Mouse (Mus musculus): ENCODE results near the gene Pald1.
A peak's percentile ranks its signal among the peaks of the same experiment; 100 is the strongest.

The Pald1 gene

DNA sequence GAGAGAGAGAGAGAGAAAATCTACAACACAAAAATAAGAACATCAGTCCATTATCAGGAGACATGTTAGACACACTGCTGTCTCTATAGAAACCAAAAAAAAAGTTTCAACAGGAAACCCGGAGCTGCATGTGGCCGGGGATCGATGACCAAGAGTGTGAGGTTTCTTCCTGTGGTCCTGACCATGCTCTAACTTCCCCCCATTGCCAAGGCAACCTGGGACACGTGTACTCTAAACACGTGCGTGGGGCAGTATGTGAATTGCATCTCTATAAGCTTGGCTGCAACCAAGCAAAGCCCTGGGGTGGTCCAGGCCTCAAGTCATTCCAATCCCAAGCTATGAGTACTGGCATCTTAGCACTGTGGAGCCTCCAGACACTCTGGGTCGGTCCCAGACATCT is 48.8 kb downstream of the Pald1 start:
- DNase-seq (ENCODE audit: low read depth, low spot score) = no peak

DNA sequence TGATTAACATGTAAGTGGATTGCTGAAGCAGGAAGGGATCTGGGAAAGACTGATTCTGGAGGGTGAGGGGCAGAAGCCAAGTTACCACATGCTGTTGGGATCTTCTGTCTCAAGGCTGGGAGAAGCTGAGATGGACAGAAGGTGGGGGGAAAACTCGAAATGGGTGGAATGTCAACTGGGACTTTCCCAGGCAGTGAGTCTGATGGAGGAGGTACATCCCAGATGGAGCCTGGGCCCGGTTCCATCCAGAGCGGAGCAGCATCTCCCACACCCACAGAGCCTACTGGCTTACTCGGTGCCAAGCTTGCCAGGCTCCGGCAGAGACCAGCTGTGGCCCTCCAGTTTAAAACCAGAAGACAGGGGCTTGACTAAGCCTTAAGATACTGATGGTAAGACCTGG is 52.3 kb downstream of the Pald1 start:
- no peak for DNase-seq (ENCODE audit: low read depth, low spot score)

DNA sequence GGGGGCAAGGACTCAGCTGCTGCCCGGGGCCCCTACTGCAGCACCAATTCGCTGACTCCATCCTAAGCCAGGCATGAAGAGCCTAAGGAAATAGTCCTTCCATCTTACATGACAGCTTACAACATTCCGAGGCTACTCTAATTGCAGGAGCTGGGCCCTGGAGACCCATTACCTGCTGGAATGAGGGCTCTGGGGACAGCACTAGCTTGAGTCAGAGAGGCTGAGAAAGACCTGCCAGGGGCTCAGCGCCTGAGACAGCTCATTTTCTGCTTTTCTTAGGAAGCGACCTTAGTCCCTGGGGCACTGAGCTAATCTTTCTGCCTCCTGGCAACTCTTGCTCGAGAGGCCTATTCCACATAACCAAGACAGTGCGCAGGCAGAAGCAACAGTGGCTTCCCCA is 54.4 kb downstream of the Pald1 start:
- DNase-seq (ENCODE audit: low read depth, low spot score) = no peak

DNA sequence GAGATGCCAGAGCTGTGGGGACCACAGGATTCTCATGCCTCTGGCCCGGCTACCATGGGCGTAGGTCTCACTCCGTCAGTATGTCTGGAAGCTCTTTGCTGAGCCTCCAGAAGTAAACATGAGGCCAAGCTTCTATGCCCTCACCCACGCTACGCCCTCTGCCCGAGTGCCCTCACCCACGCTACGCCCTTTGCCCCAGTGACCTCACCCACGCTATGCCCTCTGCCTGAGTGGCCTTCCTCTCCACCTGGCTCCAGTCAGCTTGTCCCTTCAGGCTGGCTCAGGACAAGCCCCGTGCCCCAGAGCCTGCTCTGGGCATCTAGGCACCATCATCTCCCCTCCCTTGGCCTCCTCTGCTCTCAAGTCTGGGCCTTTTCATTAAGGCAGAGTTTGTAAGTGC is 55.8 kb downstream of the Pald1 start:
- no peak for DNase-seq (ENCODE audit: low read depth, low spot score)

DNA sequence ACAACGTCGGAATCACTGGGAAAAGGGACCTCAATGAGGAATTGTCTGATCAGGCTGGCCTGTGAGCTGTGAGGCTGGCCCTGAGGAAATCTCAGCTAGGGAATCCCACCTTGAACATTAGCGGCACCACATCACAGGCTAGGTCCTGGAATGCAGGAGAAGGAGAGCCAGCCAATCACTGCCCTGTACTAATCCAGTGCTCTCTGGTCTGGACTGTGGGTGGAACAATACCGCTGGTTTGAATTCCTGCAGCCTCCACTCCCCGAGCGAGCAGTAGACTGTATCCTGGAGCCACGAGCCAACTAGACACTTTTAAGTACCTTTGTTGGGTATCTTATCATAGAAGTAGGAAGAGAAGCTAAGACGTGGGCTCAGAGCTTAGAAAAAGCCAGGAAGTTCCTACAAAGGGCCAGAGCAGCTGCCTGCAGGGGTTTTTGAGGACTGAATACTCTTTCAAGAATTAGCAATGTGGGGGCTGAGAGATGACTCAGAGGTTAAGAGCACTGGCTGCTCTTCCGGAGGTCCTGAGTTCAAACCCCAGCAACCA is 57.5 kb downstream of the Pald1 start:
- peak; percentile 94 for DNase-seq (ENCODE audit: low read depth, low spot score)

DNA sequence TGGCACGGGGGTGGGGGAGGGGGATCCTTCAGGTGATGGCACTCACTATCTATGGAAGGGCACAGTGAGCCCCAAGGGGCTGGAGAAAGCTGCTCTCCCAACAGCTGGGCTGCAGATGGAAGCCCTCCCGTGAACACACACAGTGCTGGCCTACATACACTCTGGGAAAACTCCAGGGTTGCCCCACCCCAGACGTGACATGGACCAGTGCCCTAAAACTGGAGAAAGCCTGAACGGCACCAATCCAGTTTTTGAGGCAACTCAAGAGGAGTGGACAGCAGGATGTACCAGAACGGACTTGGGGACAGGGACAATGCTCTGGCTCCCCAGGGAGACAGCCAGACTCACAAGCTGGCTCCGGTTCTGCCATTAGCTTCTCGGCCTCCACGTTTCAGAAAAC is 58.6 kb downstream of the Pald1 start:
- no peak for DNase-seq (ENCODE audit: low read depth, low spot score)

DNA sequence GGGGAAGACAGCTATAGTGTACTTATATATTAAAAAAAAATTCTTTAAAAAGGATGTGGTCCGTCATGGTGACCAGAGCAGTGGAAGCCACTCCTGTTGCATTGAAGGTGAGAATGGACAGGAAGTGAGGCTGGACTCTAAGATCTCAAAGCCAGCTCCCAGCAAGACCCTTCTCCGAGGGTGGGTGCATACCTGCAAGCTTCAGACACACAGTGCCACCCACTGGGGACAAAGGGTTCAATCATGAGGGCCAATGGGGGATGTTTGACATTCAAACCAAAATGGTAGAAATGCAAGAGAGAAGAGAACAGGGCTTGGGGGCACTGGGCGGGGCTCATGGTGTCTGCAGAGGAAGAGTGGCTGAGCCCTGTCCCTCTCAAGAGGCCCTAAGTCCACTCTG is 64.8 kb downstream of the Pald1 start:
- DNase-seq (ENCODE audit: low read depth, low spot score) = peak; percentile 31

DNA sequence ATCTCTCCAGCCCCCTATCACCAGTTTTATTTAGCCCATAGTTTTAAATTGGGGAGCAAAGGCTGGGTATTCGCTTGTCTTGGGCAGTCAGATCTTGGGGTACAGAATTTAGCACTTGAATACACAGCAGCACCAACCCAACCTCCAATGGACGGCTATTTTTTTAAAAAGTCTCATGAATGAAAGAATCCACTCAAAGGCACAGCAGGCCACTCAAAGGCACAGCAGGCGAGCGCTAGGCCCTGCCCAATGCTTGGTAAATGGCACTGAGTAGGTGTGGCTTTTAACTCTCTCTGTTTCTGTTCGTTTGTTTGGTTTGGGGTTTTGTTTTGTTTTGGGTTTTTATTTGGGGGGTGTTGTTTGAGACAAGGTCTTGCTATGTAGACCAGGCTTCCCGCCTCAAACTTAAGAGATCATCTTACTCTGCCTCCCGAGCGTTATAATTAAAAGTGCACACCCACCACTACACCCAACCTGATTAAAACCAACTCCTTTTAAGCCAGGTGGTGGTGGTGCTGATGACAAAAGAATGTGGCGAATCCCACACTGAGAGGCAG is 67.9 kb downstream of the Pald1 start:
- peak; percentile 96 for DNase-seq (ENCODE audit: low read depth, low spot score)

DNA sequence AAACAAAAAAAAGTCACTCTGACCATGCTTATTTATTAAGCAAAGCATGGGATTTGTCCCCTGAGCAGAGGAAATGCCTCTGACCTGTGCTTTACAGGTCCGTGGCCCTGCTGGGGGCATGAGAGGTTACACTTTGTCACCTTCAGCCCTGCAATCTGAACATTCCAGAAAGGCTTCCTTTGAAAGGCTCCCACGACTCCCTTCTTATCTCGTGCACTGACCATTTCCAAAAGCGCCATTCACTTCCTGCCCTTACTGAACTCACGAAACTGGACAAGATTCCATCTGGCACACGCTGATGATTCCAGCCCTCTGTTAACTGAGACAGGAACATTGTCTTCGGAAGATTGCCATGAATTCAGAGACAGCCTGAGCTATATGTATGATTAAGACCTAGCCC is 69.6 kb downstream of the Pald1 start:
- DNase-seq (ENCODE audit: low read depth, low spot score) = no peak

DNA sequence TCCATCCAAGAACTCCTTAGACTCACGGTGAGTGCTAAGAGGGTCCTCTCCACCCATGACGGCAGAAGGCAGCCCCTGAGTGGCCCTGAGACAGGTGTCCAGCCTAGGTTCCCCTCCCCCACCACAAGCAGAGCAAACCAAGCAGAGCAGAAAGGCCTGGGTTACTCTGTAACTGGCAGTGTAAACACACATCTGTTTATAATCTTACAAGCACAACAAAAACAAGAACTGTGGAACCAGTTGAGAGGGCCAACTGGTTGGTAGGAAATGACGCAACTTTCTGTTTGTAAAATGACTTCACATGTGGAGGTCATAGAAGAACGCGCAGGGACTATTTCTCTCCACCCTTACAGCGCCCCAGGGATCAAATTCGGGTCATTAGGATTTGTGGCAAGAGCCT is 70.6 kb downstream of the Pald1 start:
- DNase-seq (ENCODE audit: low read depth, low spot score) = no peak

DNA sequence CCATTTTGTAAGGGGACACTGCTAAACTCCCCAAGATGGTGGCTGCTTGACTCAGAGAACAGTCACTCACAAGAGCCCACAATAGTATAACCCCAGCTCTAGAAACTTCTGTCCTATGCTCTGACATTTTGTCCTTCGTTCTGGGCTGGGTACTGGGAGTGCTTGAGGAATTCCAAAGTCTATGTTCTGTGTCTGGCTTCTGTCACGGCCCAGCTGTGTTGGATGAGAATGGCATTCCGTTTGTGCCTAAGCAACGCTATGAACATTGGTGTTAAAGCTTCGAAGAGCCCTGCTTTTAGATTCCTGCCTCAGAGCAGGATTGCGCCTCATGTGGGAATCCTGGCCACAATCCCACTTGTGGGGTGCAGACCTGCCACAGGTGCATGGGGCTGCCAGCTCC is 71.2 kb downstream of the Pald1 start:
- DNase-seq (ENCODE audit: low read depth, low spot score) = no peak

DNA sequence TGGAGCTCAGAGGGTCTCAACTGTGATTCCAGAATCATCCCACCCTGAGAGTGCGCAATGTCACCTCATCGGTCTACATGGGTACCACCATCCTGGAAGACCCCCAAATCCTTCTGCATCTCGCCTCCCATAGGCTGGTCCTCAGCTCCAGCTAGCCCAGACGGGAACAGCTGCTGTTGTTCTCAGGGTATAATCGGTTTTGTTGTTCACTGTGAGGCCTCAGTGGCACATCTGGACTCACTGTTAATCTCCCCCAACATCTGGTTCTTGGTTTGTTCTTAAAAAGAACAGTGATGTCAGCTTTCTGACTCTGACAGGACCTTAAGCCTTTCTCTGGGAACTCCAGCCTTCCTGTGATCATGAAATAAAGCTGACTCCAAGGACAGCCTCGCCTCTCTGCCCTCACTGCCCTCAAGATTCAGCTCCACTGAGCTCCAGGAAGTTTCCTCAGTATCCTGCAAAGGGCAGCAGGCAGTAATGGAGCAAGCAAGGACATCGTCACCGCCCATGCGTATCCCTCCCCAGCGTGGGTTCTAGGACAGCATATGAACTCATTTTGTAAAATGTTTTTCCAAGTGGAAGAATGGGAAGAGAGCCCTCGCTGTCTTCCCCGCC is 74.5 kb downstream of the Pald1 start:
- no peak for DNase-seq (ENCODE audit: low read depth, low spot score)

DNA sequence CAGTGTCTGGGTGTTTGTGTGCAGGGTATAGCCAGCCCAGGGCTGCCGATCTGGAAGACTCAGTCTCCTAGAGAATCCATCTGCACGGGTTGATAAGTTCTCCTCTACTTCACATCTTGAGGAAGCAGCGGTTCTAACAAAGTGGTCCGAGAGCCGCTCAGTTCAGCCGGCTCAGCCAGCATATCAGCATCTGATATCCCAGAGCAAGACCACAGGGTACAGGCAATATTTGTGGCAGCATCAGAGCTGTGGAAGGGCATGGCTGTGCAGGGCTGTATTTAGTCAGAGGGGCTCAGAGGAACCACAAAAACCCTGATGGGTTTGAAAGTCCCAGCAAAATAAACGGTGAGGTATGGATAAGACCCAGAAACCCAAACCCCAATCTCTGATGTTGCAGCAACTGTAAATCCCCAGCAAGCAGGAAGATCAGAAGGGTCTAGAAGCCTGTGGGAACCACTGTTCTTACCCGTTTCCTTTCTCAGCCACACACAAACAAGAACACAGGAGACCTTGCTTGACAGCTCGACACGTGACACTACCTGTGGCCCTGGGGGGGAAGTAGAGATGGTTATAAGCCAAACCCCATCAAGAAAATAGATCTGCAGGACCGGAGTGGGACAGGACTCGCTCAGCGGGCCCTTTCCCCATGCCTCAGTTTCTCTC is 77.3 kb downstream of the Pald1 start:
- no peak for DNase-seq (ENCODE audit: low read depth, low spot score)

DNA sequence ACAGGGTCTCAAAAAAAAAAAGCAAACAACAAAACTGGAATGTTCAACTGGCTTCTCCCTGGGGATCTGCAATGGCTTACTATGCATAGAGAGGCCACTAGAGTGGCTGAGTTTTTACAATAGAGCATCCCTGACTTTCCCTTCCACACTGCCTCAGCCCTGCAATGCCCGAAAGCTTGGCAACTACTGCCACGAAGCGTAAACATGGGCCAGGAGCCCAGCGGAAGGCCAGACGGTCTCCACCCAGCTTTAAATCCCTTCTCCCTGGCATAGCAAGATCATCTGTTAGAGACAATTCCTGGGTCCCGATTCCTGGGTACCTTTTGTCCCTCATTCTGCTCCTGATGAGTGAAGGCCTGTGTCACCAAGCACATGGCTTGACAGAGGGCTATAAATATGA is 79.3 kb downstream of the Pald1 start:
- no peak for DNase-seq (ENCODE audit: low read depth, low spot score)

DNA sequence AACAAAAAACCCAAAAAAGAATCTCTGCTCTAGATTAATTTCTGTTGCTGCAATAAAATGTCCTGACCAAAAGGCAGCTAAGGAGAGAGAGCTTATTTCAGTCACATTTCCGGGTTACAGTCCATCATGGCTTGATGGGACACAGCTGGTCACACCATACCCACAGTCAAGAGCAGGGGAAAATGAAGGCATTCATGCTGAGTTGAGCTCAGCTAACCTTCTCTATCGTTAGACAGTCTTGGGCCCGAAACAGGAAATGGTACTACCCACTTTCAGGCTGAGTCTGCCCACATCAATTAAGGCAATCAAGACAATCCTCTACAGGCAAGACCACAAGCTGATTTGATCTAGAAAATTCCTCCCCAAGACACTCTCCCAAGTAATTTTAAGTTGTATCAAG is 82.3 kb downstream of the Pald1 start:
- DNase-seq (ENCODE audit: low read depth, low spot score) = no peak

DNA sequence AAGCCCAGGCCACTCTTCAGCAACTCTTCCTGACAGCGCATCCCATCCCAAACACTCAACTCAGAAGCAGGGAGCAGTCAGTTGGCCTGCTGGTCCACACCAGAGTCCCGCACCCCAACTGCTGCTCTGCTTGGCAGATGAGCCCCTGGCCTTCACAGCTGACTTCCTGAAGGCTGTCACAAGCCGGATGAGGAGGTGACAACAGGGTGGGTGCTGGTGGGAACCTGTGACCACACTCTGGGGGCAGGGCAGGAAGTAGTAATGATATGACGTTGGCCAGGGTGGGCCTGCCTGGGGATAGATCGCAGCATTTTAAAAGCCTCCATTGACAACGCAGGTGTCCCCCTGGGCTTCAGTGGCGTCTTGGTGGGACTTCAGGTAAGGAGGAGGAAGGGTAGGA is 85.9 kb downstream of the Pald1 start, which contains the start of gene Prf1:
Gene Prf1 (plus strand): TSS at position 357 of the 400 bp plus-strand sequence.
- DNase-seq (ENCODE audit: low read depth, low spot score) = no peak

DNA sequence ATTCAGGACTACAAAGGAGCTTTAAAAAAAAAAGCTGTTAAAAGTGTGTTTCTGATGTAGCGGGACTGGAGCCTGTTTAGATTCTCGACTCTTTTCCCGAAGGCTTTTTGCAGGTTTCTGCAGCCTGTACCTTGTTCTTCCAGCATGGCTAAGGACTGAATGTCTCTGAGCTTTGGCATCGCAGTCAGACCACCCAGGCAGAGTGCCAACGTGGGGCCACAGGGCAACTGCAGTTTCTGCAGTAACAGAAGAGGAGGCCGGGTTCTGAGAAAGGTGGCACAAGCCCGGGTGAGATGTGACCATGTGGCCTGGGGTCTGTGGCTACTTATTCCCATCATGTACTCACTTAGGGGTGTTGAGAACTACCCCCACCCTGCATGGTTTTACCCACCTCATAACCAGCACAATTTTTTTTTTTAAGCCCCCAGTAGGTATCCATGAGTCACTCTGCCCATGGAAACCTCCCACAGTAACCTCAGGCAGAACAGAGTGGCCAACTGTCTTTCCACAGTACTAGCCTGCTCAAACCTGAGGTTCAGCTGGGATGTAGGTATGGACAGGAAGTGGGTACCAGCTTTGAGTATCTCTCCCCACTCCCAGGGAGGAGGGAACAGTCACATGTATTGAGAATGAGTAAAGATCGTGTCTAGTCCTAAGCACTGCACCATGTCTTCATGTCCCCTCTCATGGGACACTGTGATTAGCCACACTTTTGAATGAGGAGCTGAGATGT is 86.5 kb downstream of the Pald1 start:
- DNase-seq (ENCODE audit: low read depth, low spot score) = no peak

DNA sequence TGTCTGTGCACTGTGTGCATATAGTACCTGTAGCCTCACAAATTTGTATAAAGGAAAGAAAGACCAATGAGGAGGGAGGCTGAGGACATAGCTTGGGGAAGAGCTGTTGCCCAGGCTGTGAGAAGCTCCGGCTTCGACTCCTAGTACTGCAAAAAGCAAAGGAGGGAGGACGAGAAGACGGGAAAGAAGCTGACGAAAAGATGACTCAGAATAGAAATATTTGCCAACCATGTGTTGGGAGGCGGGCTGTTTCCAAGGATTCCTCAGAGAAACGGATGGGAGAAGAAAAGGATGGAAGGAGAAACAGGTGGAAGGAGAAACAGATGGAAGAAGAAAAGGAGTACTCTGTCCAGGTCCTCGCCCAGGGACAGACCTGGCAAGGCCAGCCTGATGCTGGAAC is 89.1 kb downstream of the Pald1 start:
- DNase-seq (ENCODE audit: low read depth, low spot score) = no peak

DNA sequence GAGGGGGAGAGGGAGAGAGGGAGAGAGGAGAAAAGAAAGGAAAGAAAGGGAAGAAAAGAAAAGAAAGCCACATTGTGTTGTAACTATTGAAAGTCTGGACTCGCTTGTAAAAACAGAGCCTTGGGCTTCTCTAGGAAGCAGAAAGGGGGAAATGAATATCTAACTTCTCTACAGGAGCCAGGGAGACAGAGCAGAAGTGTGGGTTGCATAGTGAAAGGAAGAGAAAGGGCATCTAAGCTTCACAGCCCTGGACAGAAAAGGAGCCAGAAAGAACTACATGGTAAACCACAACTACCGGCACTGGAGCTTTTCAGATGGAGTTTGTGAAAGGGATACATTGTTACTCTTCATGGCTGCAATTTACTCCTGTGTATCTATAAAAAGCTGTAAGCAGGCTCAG is 92.9 kb downstream of the Pald1 start:
- DNase-seq (ENCODE audit: low read depth, low spot score) = no peak

DNA sequence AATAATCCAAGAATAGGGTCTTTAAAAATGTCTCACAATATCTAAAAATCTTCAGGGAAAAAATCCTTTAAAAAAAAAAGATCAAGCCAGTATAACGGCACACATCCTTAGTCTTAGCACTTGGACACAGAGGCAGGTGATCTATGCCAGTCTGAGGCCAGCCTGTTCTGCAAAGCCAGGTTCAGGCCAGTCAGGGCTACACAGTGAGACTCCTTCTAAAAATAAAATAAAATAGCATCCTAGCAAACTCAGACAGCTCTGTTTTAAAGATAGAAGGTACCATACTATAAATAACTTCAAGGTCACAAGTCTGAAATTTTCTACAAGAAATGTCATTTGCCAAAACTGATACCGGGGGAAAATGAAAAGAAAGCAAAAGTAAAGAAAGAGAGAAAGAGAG is 93.3 kb downstream of the Pald1 start:
- no peak for DNase-seq (ENCODE audit: low read depth, low spot score)

DNA sequence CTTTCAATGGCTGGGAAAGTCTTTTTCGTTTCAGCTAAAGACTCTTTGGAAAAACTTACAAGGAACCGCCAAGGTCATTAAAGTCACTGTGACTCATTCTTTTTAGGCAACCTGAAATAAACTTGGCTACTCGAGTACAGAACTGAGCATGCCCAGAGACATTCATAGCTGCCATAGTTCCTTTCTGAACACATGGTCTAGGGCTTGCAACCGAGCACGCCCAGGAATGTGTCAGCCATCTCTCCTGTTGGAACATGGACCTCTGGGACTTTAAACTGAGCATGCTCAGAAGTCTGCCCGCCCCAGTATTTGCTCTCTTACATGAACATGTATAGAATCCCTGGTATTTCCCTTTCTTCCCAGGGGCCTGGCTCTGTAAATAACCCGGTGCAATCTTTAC is 97.1 kb downstream of the Pald1 start:
- DNase-seq (ENCODE audit: low read depth, low spot score) = peak; percentile 72

DNA sequence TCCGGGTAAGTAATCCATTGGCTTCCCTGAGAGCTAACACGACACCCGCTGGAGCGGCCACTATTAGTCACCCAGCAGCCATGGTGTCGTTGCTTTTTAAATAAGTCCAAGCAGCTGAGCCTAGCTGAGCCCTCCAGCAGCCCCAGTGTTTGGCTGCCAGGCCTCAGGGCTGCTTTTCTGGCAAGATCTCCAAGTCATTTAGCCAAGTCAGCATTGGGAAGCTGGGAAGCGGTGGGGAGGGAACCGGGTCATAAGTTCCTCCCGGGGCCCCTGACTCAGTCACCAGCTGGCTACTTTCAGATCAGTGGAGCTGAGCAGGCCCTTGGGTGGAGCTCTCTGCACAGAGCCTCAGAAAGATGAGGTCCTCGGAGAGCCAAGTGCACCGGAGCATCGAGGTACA is 98.1 kb downstream of the Pald1 start:
- DNase-seq (ENCODE audit: low read depth, low spot score) = no peak

DNA sequence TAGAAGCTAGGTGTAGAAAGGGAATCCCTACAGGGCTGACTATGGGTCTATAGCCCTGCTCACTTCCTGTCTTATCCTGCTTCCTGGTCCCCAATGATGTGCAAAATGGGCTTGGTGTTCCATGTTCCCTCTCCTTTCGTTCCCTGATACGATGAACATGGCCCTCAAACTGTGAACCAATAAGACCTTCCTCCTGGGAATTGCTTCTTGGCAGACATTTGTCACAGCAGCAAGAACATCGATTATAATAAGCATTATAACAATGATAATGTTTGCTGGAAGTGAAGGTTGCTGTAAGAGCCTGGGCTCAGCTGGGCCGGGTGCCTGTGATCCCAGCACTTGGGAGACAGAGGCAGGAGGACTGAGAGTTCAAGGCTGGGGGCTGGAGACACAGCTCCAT is 99.0 kb downstream of the Pald1 start:
- no peak for DNase-seq (ENCODE audit: low read depth, low spot score)
